Mouse (Mus musculus): Measurements from ENCODE around the gene Cabp4.

DNA sequence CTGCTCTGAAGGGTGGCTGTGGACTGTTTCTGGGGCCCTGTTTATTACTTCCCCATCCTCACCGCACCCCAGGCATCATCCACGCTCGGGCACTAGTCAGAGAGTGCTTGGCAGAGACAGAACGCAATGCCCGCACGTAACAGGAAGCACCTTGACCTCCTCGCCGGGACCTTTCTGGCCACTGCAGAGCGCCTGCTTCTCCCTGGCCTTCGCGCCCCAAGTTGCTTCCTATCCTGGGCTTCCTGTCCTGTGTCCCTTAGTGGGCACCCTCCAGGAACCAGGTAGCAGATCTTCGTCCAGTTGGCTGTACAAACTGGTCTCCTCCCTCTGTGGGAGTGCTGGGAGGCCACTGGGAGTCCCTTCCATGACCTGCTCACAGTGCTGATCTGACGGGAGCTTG is 45.4 kb downstream of the Cabp4 start:
- no peak for TF ChIP-seq EP300 (IDR thresholded peaks at IDR 0.05; ENCODE audit: insufficient read depth, low read depth, low read length)
- no peak for TF ChIP-seq POLR2A (IDR thresholded peaks at IDR 0.05; ENCODE audit: insufficient read depth, low read depth, low read length)
- TF ChIP-seq CTCF (IDR thresholded peaks at IDR 0.05), result no peak
